Comparison of ENCODE assay signal across 9 mouse cellular contexts in the genomic region with DNA sequence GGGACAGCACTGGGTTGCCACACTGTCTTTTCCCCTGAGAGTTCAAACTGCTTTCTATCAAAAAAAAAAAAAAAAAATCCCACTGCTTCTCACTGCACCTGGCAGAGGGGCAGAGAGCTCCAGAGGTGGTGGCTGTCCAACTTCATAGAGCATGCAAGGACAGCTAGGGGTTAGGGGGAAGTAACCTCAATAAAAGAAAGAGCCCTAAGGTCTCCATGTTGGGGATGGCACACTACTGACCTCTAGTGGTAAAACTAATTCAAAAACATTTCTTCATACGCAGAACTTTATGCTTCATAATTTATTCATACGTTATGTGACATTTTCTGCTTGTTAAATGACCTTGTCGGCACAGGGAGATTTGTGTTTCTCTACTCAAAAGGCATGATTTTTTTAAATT. TPM values are rescaled to one million over a fixed set of nuclear protein-coding genes. Genes with fewer than 3 reads are reported as not detected.
A peak's percentile ranks its signal among the peaks of the same experiment; 100 is the strongest.
DNase-seq lines count a peak whose midpoint lies in the region; ATAC-seq and TF ChIP-seq lines count a peak whose summit lies in the region.
"Had no signal": no experiment of that assay in that cellular context is flagged by ENCODE, and none has a peak within 500 bp of the region (broad histone marks: within the 10 kb centered on the region; RNA-seq: fewer than 3 reads in every experiment).

No protein-coding gene starts in this region.

- no peaks in the 10 kb centered on the region for H3K4me1 ChIP-seq in kidney, adult 2 months (ENCODE audit: control insufficient read depth, insufficient read depth, low read length)
- H3K4me1 ChIP-seq in kidney, embryonic 14.5 days (ENCODE audit: control insufficient read depth, insufficient read depth, low read length): no peaks in the 10 kb centered on the region
- peaks cover 1% of the 10 kb centered on the region for H3K4me1 ChIP-seq in ES-Bruce4 (ENCODE audit: control insufficient read depth, insufficient read depth, low read length)
- H3K4me1 ChIP-seq in cortical plate, adult 2 months (ENCODE audit: control insufficient read depth, insufficient read depth, low read length): no peaks in the 10 kb centered on the region
- H3K4me1 ChIP-seq: limb, embryonic 12.5 days had no signal

- ATAC-seq in kidney, embryonic 14.5 days (ENCODE audit: low FRiP score, low TSS enrichment): no peak
- peak; percentile 71 for ATAC-seq in megakaryocyte-erythroid progenitor cell, adult 5-6 weeks (replicated peaks; ENCODE audit: low FRiP score, low TSS enrichment, poor library complexity, severe bottlenecking)

- intact Hi-C loops in heart, postnatal 36 days (cut with DNase I): loop anchor here (2.0 to 5.0 kb wide), 2 partner anchors 190 to 354 kb away; no protein-coding TSS in a partner anchor

- TF ChIP-seq POLR2A in kidney, adult 2 months (IDR thresholded peaks at IDR 0.05; ENCODE audit: low read depth, low read length): no peak
- no peak for TF ChIP-seq POLR2A in ES-Bruce4 (IDR thresholded peaks at IDR 0.05; ENCODE audit: insufficient read depth, low read length)
- TF ChIP-seq POLR2A in cortical plate, adult 2 months (IDR thresholded peaks at IDR 0.05; ENCODE audit: extremely low read depth, insufficient read depth, low read length): no peak

- H3K27me3 ChIP-seq in kidney, adult 2 months (replicated peaks; ENCODE audit: control insufficient read depth, insufficient read depth, low read length): no peaks in the 10 kb centered on the region
- H3K27me3 ChIP-seq in kidney, embryonic 14.5 days (ENCODE audit: control insufficient read depth, insufficient read depth, low read length): no peaks in the 10 kb centered on the region
- no peaks in the 10 kb centered on the region for H3K27me3 ChIP-seq in ES-Bruce4 (ENCODE audit: control insufficient read depth, insufficient read depth, low read length, poor library complexity, severe bottlenecking)
- H3K27me3 ChIP-seq: limb, embryonic 12.5 days had no signal

- no peak for TF ChIP-seq EP300 in ES-Bruce4 (IDR thresholded peaks at IDR 0.05; ENCODE audit: insufficient read depth, low read depth, low read length)

- WGBS in kidney, adult 2 months: 23% methylated on average over 3 of the region's 3 CpGs
- 28% methylated on average over 3 of the region's 3 CpGs for WGBS in kidney, embryonic 14.5 days

- H3K36me3 ChIP-seq in kidney, adult 2 months (ENCODE audit: control insufficient read depth, insufficient read depth, low read length): no peaks in the 10 kb centered on the region
- H3K36me3 ChIP-seq in kidney, embryonic 14.5 days (ENCODE audit: control insufficient read depth, insufficient read depth, low read length): no peaks in the 10 kb centered on the region
- no peaks in the 10 kb centered on the region for H3K36me3 ChIP-seq in ES-Bruce4 (ENCODE audit: control insufficient read depth, insufficient read depth, low read length, poor library complexity, severe bottlenecking)
- H3K36me3 ChIP-seq: limb, embryonic 12.5 days had no signal

- H3K4me2 ChIP-seq in kidney, embryonic 14.5 days (replicated peaks; ENCODE audit: low read depth, low read length): no peak overlapping the region
- H3K4me2 ChIP-seq: limb, embryonic 12.5 days had no signal

- DNase-seq in kidney, adult 2 months: peak; percentile 12
- DNase-seq in right cerebral cortex, adult 18-20 months: no peak
- DNase-seq in adrenal gland, postnatal 25 days: no peak
- DNase-seq in heart, postnatal 36 days: no peak

- peak; percentile 33; the same call in 1 of the 2 replicates for TF ChIP-seq CTCF in kidney, adult 2 months (conservative IDR thresholded peaks at IDR 0.05; ENCODE audit: insufficient read depth, insufficient read length, low read depth, low read length)
- peak; percentile 9 for TF ChIP-seq CTCF in ES-Bruce4 (IDR thresholded peaks at IDR 0.05; ENCODE audit: low read depth, low read length)
- peak; percentile 30; the same call in 1 of the 2 replicates for TF ChIP-seq CTCF in cortical plate, adult 2 months (IDR thresholded peaks at IDR 0.05; ENCODE audit: extremely low read depth, insufficient read depth, low read length)

- no peak overlapping the region for H3K4me3 ChIP-seq in kidney, adult 2 months (ENCODE audit: insufficient read depth, low read depth, low read length)
- no peak overlapping the region for H3K4me3 ChIP-seq in kidney, embryonic 14.5 days (ENCODE audit: low read length)
- no peak overlapping the region for H3K4me3 ChIP-seq in ES-Bruce4 (ENCODE audit: low read depth, low read length)
- H3K4me3 ChIP-seq in cortical plate, adult 2 months (ENCODE audit: insufficient read depth, low read length): no peak overlapping the region
- H3K4me3 ChIP-seq: limb, embryonic 12.5 days had no signal

- no peak overlapping the region for H3K27ac ChIP-seq in kidney, adult 2 months (ENCODE audit: insufficient read depth, low read depth, low read length)
- H3K27ac ChIP-seq in kidney, embryonic 14.5 days (ENCODE audit: low read depth, low read length): no peak overlapping the region
- no peak overlapping the region for H3K27ac ChIP-seq in ES-Bruce4 (ENCODE audit: insufficient read depth, low read length)
- no peak overlapping the region for H3K27ac ChIP-seq in cortical plate, adult 2 months (ENCODE audit: insufficient read depth, low read length)
- H3K27ac ChIP-seq: limb, embryonic 12.5 days had no signal

- no peak overlapping the region for H3K9ac ChIP-seq in kidney, embryonic 14.5 days (ENCODE audit: low read depth, low read length)
- no peak overlapping the region for H3K9ac ChIP-seq in ES-Bruce4 (ENCODE audit: low read depth, poor library complexity, severe bottlenecking)
- H3K9ac ChIP-seq: limb, embryonic 12.5 days had no signal

- H3K9me3 ChIP-seq in kidney, embryonic 14.5 days (ENCODE audit: control insufficient read depth, low read length): peaks cover 5% of the 10 kb centered on the region; the same call in 1 of the 2 replicates
- peaks cover 5% of the 10 kb centered on the region; the same call in 1 of the 2 replicates for H3K9me3 ChIP-seq in ES-Bruce4 (replicated peaks; ENCODE audit: control insufficient read depth, insufficient read depth, low read length, poor library complexity, severe bottlenecking)
- H3K9me3 ChIP-seq: limb, embryonic 12.5 days had no signal

RNA-seq across cellular contexts. Expression of a gene that starts 7.1 kb away (rescaled TPM):
- 15.9 and 24.5 TPM in 2 replicates for polyA plus RNA-seq in kidney, adult 2 months (2012; rRNA removed)
- polyA plus RNA-seq in kidney, embryonic 14.5 days (2014; fragmentation: Nextera tagmentation; extraction: Ambion mirVana): 117 and 132 TPM in 2 replicates
- 76.3 and 82.9 TPM in 2 replicates for polyA plus RNA-seq in ES-Bruce4 (2011; ENCODE audit: insufficient read depth, insufficient read length, low read depth, missing spikeins)
- 233 and 248 TPM in 2 replicates for polyA plus RNA-seq in cortical plate, adult 2 months (2012; rRNA removed)
- total RNA-seq in megakaryocyte-erythroid progenitor cell, adult 5-6 weeks (2014; fragmentation: Nextera tagmentation): 97.8 and 106 TPM in 2 replicates
- 83.0 and 91.3 TPM in 2 replicates for total RNA-seq in megakaryocyte-erythroid progenitor cell, adult 5-6 weeks (2017)
- total RNA-seq in adrenal gland, postnatal 25 days (2021): 62.3 and 76.3 TPM in 2 replicates
- 10 to 100 TPM; 47.0 to 50.4 TPM for total RNA-seq in heart, postnatal 36 days (2021)
